Mouse (Mus musculus) urinary bladder, adult 2 months (tissue): Measurements from ENCODE around the gene Magi1. TPM values are rescaled to one million over a fixed set of nuclear protein-coding genes. Genes with fewer than 3 reads are reported as not detected.

Experiments
- DNase-seq: peaks from one replicate; pipeline ENCODE4 v3.0.0; 2022; ENCODE audit warnings: low spot score
- polyA plus RNA-seq: library from polyadenylated mRNA; depleted of rRNA; stranded (reverse); fragments of >200 nt; gene quantifications from 2 replicates; pipeline ENCODE4 v1.2.3, GENCODE M21; 2012

Gene Magi1
- polyA plus RNA-seq, 1 experiment = 9.6 TPM

GRCm38 (mm10) chr6:93897512-93897911, 386.2 kb downstream of the Magi1 start:
- DNase-seq = no peak

- DNase-seq = no peak
Measured at GRCm38 (mm10) chr6:93895721-93896120, 388.0 kb downstream of the Magi1 start.

- no peak for DNase-seq
Measured at GRCm38 (mm10) chr6:93893956-93894355, 389.8 kb downstream of the Magi1 start.

- DNase-seq = no peak
Measured at GRCm38 (mm10) chr6:93892922-93893321, 390.8 kb downstream of the Magi1 start.

GRCm38 (mm10) chr6:93890011-93890410, 393.7 kb downstream of the Magi1 start:
- no peak for DNase-seq

- no peak for DNase-seq
Measured at GRCm38 (mm10) chr6:93877337-93877736, 406.4 kb downstream of the Magi1 start.

- no peak for DNase-seq
Measured at GRCm38 (mm10) chr6:93874936-93875335, 408.8 kb downstream of the Magi1 start.

GRCm38 (mm10) chr6:93874376-93874775, 409.3 kb downstream of the Magi1 start:
- DNase-seq = no peak

- DNase-seq = no peak
Measured at GRCm38 (mm10) chr6:93873536-93873935, 410.2 kb downstream of the Magi1 start.

GRCm38 (mm10) chr6:93871516-93871915, 412.2 kb downstream of the Magi1 start:
- DNase-seq = no peak

- no peak for DNase-seq
Measured at GRCm38 (mm10) chr6:93870023-93870422, 413.7 kb downstream of the Magi1 start.

- no peak for DNase-seq
Measured at GRCm38 (mm10) chr6:93862263-93862662, 421.5 kb downstream of the Magi1 start.

GRCm38 (mm10) chr6:93856783-93857182, 426.9 kb downstream of the Magi1 start:
- DNase-seq = no peak

GRCm38 (mm10) chr6:93855806-93856641, 427.7 kb downstream of the Magi1 start:
- DNase-seq = no peak

GRCm38 (mm10) chr6:93848942-93849790, 434.6 kb downstream of the Magi1 start:
- no peak for DNase-seq

GRCm38 (mm10) chr6:93845498-93845897, 438.2 kb downstream of the Magi1 start:
- DNase-seq = no peak

GRCm38 (mm10) chr6:93845080-93845479, 438.6 kb downstream of the Magi1 start:
- no peak for DNase-seq

- DNase-seq = no peak
Measured at GRCm38 (mm10) chr6:93844576-93844975, 439.1 kb downstream of the Magi1 start.

GRCm38 (mm10) chr6:93838398-93838797, 445.3 kb downstream of the Magi1 start:
- no peak for DNase-seq

GRCm38 (mm10) chr6:93836585-93836984, 447.1 kb downstream of the Magi1 start:
- DNase-seq = no peak

- no peak for DNase-seq
Measured at GRCm38 (mm10) chr6:93835211-93835610, 448.5 kb downstream of the Magi1 start.

- no peak for DNase-seq
Measured at GRCm38 (mm10) chr6:93828262-93828661, 455.5 kb downstream of the Magi1 start.

- DNase-seq = no peak
Measured at GRCm38 (mm10) chr6:93826875-93827274, 456.8 kb downstream of the Magi1 start.
